Mouse (Mus musculus) myocyte (in vitro differentiated cells): Measurements from ENCODE around the gene Zfp277.

Experiments
- E2F4 ChIP-seq: IDR thresholded peaks from one replicate; pipeline ENCODE4 v1.6.1; 2011; ENCODE audit warnings: mild to moderate bottlenecking, control low read depth, moderate library complexity; ENCODE audit not compliant: insufficient read depth
- MAX ChIP-seq: IDR thresholded peaks from one replicate; pipeline ENCODE4 v1.6.1; 2011; ENCODE audit warnings: low read depth, mild to moderate bottlenecking, control low read depth
- MYOD1 ChIP-seq, 3 experiments: IDR thresholded peaks; one replicate each; pipeline ENCODE4 v1.6.1; 2011; ENCODE audit warnings: control low read depth in 2 of 3, low read depth in 2 of 3, mild to moderate bottlenecking in 2 of 3, moderate library complexity in 1 of 3; ENCODE audit not compliant: insufficient read length in 2 of 3, control insufficient read depth in 1 of 3
- MYOG ChIP-seq, 3 experiments: IDR thresholded peaks; one replicate each; pipeline ENCODE4 v1.6.1; 2011; ENCODE audit warnings: control low read depth in 2 of 3, low read depth in 2 of 3, mild to moderate bottlenecking in 2 of 3; ENCODE audit not compliant: insufficient read length in 2 of 3, control insufficient read depth in 1 of 3, insufficient read depth in 1 of 3
- POLR2A ChIP-seq: IDR thresholded peaks from one replicate; pipeline ENCODE4 v1.6.1; 2011; ENCODE audit warnings: low read depth, mild to moderate bottlenecking, control low read depth, moderate library complexity; ENCODE audit not compliant: insufficient read length
- TCF12 ChIP-seq: IDR thresholded peaks from one replicate; pipeline ENCODE4 v1.6.1; 2011; ENCODE audit warnings: mild to moderate bottlenecking, control low read depth; ENCODE audit not compliant: poor library complexity, insufficient read depth, severe bottlenecking

GRCm38 (mm10) chr12:40303960-40304359 lies 141.7 kb downstream of the Zfp277 start:
- TF ChIP-seq POLR2A (no peak), E2F4 (no peak), TCF12 (no peak), MYOD1 (IDR thresholded peaks at IDR 0.05; ENCODE audit: control insufficient read depth in 1 of 3, insufficient read length in 2 of 3, low read depth in 2 of 3) (no peak), MYOG (IDR thresholded peaks at IDR 0.05; ENCODE audit: control insufficient read depth in 1 of 3, insufficient read depth in 1 of 3, insufficient read length in 2 of 3, low read depth in 2 of 3) (no peak), MAX (no peak)
